Mouse (Mus musculus) midbrain, postnatal 0 days (tissue): ENCODE measurements at regions not wholly inside any gene's neighbourhood (a gene's known extent, or its start where the extent isn't known, plus 50 kb on each side); places are given as distances from the start of the nearest gene placed in this dataset.

Experiments
- ATAC-seq: fragments of 200-750 bp; cut with Nextera tagmentation; 2 replicates; pipeline ENCODE4 v1.8.0; 2017; ENCODE audit warnings: moderate number of reproducible peaks, mild to moderate bottlenecking, moderate TSS enrichment, moderate library complexity; ENCODE audit not compliant: low FRiP score
- DNase-seq: peaks from one replicate; pipeline ENCODE4 v3.0.0-alpha.2; 2015; ENCODE audit warnings: low spot score
- H3K27ac ChIP-seq: fragments of 300-500 bp; sonication (generic); 2 replicates; pipeline ENCODE4 v1.5.1; 2014; ENCODE audit warnings: low read depth, mild to moderate bottlenecking, low read length, mixed read lengths
- H3K27me3 ChIP-seq: fragments of 300-500 bp; sonication (generic); 2 replicates; pipeline ENCODE4 v1.6.1; 2014; ENCODE audit warnings: low read length, control low read depth, mixed read lengths; ENCODE audit not compliant: insufficient read depth
- H3K36me3 ChIP-seq: fragments of 300-500 bp; sonication (generic); 2 replicates; pipeline ENCODE4 v1.6.1; 2014; ENCODE audit warnings: low read length, control low read depth, mixed read lengths; ENCODE audit not compliant: insufficient read depth
- H3K4me1 ChIP-seq: fragments of 300-500 bp; sonication (generic); 2 replicates; pipeline ENCODE4 v1.6.1; 2014; ENCODE audit warnings: mild to moderate bottlenecking, control low read depth, antibody characterized with exemption, low read length, mixed read lengths; ENCODE audit not compliant: insufficient read depth
- H3K4me2 ChIP-seq: fragments of 300-500 bp; sonication (generic); 2 replicates; pipeline ENCODE4 v1.6.1; 2014; ENCODE audit warnings: low read depth, mild to moderate bottlenecking, low read length, mixed read lengths; ENCODE audit not compliant: poor library complexity, severe bottlenecking
- H3K4me3 ChIP-seq: fragments of 300-500 bp; sonication (generic); 2 replicates; pipeline ENCODE4 v1.5.1; 2014; ENCODE audit warnings: low read depth, mild to moderate bottlenecking, low read length, moderate library complexity
- H3K9ac ChIP-seq: fragments of 300-500 bp; sonication (generic); replicated peaks from 2 replicates; pipeline ENCODE4 v1.6.1; 2014; ENCODE audit warnings: mild to moderate bottlenecking, low read length, moderate library complexity, mixed read lengths; ENCODE audit not compliant: poor library complexity, severe bottlenecking
- H3K9me3 ChIP-seq: fragments of 300-500 bp; sonication (generic); 2 replicates; pipeline ENCODE4 v1.6.1; 2016; ENCODE audit warnings: low read length, control low read depth
- CTCF ChIP-seq: IDR thresholded peaks from 2 replicates; pipeline ENCODE4 v1.5.1; 2016; ENCODE audit warnings: antibody characterized with exemption, mild to moderate bottlenecking
- WGBS: fragments of 180-500 bp; shearing (Covaris S2); extraction: QIAGEN DNeasy Blood & Tissue Kit; methylation state at CpG from one replicate; pipeline ENCODE4 v1.1.7; 2014; 5-methylcytosine and 5-hydroxymethylcytosine counted together

- DNase-seq (peak; percentile 54), ATAC-seq (no peak)
- no peaks in the 10 kb centered on the region for H3K36me3 ChIP-seq
- no peaks in the 10 kb centered on the region for H3K9me3 ChIP-seq
- no peak for TF ChIP-seq CTCF
- H3K27ac ChIP-seq, result no peak overlapping the region
- no peak overlapping the region for H3K9ac ChIP-seq
- WGBS, result 81% methylated on average over 7 of the region's 7 CpGs
- H3K4me3 ChIP-seq, result no peak overlapping the region
- H3K4me1 ChIP-seq, result no peaks in the 10 kb centered on the region
- H3K4me2 ChIP-seq, result no peak overlapping the region
- no peaks in the 10 kb centered on the region for H3K27me3 ChIP-seq
Measured at GRCm38 (mm10) chr4:33833134-33833533, 91.3 kb upstream of the Cnr1 start.

- ATAC-seq, result no peak
- no peaks in the 10 kb centered on the region for H3K9me3 ChIP-seq
Measured at GRCm38 (mm10) chr4:33838436-33838835, 86.0 kb upstream of the Cnr1 start.

GRCm38 (mm10) chr4:33840119-33840518 lies 84.3 kb upstream of the Cnr1 start:
- Histone ChIP-seq H3K27me3 (no peaks in the 10 kb centered on the region), H3K9me3 (no peaks in the 10 kb centered on the region), H3K36me3 (no peaks in the 10 kb centered on the region), H3K9ac (no peak overlapping the region), H3K4me3 (no peak overlapping the region), H3K27ac (no peak overlapping the region), H3K4me1 (no peaks in the 10 kb centered on the region), H3K4me2 (no peak overlapping the region)
- DNase-seq (peak; percentile 69), ATAC-seq (no peak)
- WGBS, result 68% methylated on average over 14 of the region's 14 CpGs
- no peak for TF ChIP-seq CTCF

More at GRCm38 (mm10) chr4:33838436-33838835, 86.0 kb upstream of the Cnr1 start:
- TF ChIP-seq CTCF, result no peak
- Histone ChIP-seq H3K4me1 (no peaks in the 10 kb centered on the region), H3K9ac (no peak overlapping the region), H3K4me3 (no peak overlapping the region), H3K36me3 (no peaks in the 10 kb centered on the region), H3K4me2 (no peak overlapping the region), H3K27ac (no peak overlapping the region), H3K27me3 (no peaks in the 10 kb centered on the region)
- DNase-seq, result no peak
- 91% methylated on average over 6 of the region's 6 CpGs for WGBS

- H3K4me2 ChIP-seq, result no peak overlapping the region
- peak; percentile 5 for DNase-seq
Measured at GRCm38 (mm10) chr4:33845611-33846395, 78.6 kb upstream of the Cnr1 start.

GRCm38 (mm10) chr4:33850249-33850648 lies 74.1 kb upstream of the Cnr1 start:
- H3K36me3 ChIP-seq, result no peaks in the 10 kb centered on the region
- no peak for TF ChIP-seq CTCF
- H3K27me3 ChIP-seq, result no peaks in the 10 kb centered on the region
- DNase-seq (no peak), ATAC-seq (no peak)
- 0 out of 2 replicates have a peak, but pooled peaks cover 3% of the 10 kb centered on the region for H3K4me1 ChIP-seq
- H3K9ac ChIP-seq, result no peak overlapping the region
- no peak overlapping the region for H3K27ac ChIP-seq
- WGBS, result 62% methylated on average over 7 of the region's 7 CpGs
- no peaks in the 10 kb centered on the region for H3K9me3 ChIP-seq
- H3K4me2 ChIP-seq, result no peak overlapping the region
- H3K4me3 ChIP-seq, result no peak overlapping the region

More at GRCm38 (mm10) chr4:33845611-33846395, 78.6 kb upstream of the Cnr1 start:
- Histone ChIP-seq H3K4me3 (no peak overlapping the region), H3K27ac (no peak overlapping the region), H3K27me3 (no peaks in the 10 kb centered on the region), H3K9me3 (no peaks in the 10 kb centered on the region), H3K4me1 (0 out of 2 replicates have a peak, but pooled peaks cover 3% of the 10 kb centered on the region), H3K36me3 (no peaks in the 10 kb centered on the region), H3K9ac (no peak overlapping the region)
- TF ChIP-seq CTCF, result no peak
- 28% methylated on average over 9 of the region's 9 CpGs for WGBS
- ATAC-seq, result no peak

GRCm38 (mm10) chr4:33852294-33852693 lies 72.1 kb upstream of the Cnr1 start:
- Histone ChIP-seq H3K4me1 (no peaks in the 10 kb centered on the region), H3K9me3 (no peaks in the 10 kb centered on the region), H3K27me3 (no peaks in the 10 kb centered on the region), H3K9ac (no peak overlapping the region), H3K4me3 (no peak overlapping the region), H3K4me2 (no peak overlapping the region), H3K36me3 (no peaks in the 10 kb centered on the region), H3K27ac (no peak overlapping the region)
- DNase-seq (no peak), ATAC-seq (no peak)
- 84% methylated on average over 5 of the region's 5 CpGs for WGBS
- no peak for TF ChIP-seq CTCF
